Comparison of ENCODE assay signal across 8 mouse cellular contexts in genomic region chr10:17332025-17332767, GRCm38 (mm10).
DNase-seq lines count a peak whose midpoint lies in the region; ATAC-seq lines count a peak whose summit lies in the region.

No protein-coding gene starts in this region.

- WGBS in heart, embryonic 14.5 days, result 60% methylated on average over 6 of the region's 6 CpGs

- peak overlapping the region; percentile 77; the same call in 1 of the 2 replicates for H3K9ac ChIP-seq in heart, embryonic 14.5 days (ENCODE audit: low read length)

- no peaks in the 10 kb centered on the region for H3K27me3 ChIP-seq in heart, embryonic 14.5 days (ENCODE audit: control insufficient read depth, insufficient read depth, low read length)

- H3K4me2 ChIP-seq in heart, embryonic 14.5 days (ENCODE audit: low read length), result peak overlapping the region; percentile 73

- H3K9me3 ChIP-seq in heart, embryonic 14.5 days (ENCODE audit: control insufficient read depth, low read length), result no peaks in the 10 kb centered on the region

- no peak for DNase-seq in heart, postnatal 14 days
- peak; percentile 24 for DNase-seq in cerebellum, adult 8-10 months
- peak; percentile 37 for DNase-seq in forelimb bud, embryonic 11.5 days (ENCODE audit: low read depth, low spot score)
- peak; percentile 55 for DNase-seq in liver
- DNase-seq in Muller cell, postnatal 12 days (ENCODE audit: inconsistent ontology term), result no peak
- DNase-seq in lung, postnatal 10 days, result no peak
- DNase-seq in thymus, postnatal 36 days, result no peak

- H3K27ac ChIP-seq in heart, embryonic 14.5 days (replicated peaks in 1 of 2; ENCODE audit: control insufficient read depth in 1 of 2, insufficient read depth in 1 of 2, low read depth in 2 of 2, low read length in 2 of 2), result peak overlapping the region in 1 of 2 experiments; percentile 88; a peak in 2 of 4 replicates

- H3K36me3 ChIP-seq in heart, embryonic 14.5 days (ENCODE audit: control insufficient read depth, insufficient read depth, low read length), result no peaks in the 10 kb centered on the region

- no peak for ATAC-seq in heart, embryonic 14.5 days (ENCODE audit: insufficient number of reproducible peaks, insufficient read depth, low FRiP score, low read depth)

- no peak overlapping the region for H3K4me3 ChIP-seq in heart, embryonic 14.5 days (ENCODE audit: control insufficient read depth in 1 of 2, insufficient read depth in 1 of 2, low read depth in 1 of 2, low read length in 2 of 2)

- peaks cover 5 to 28% of the 10 kb centered on the region in 2 experiments for H3K4me1 ChIP-seq in heart, embryonic 14.5 days (ENCODE audit: control insufficient read depth in 2 of 2, insufficient read depth in 2 of 2, low read length in 2 of 2)

- intact Hi-C loops in heart, postnatal 14 days (cut with DNase I), result no loop called here

Comparison
In these comparisons a context has a peak if more than half of its experiments do, and no peak if none do; other contexts are left out.
1. DNase-seq: peak in cerebellum, adult 8-10 months (single experiment), forelimb bud, embryonic 11.5 days (single experiment) and liver (single experiment); none in heart, postnatal 14 days (0 of 2), Muller cell, postnatal 12 days (single experiment), lung, postnatal 10 days (single experiment) and thymus, postnatal 36 days (0 of 2).